Mouse (Mus musculus) lung, embryonic 16.5 days (tissue): Measurements from ENCODE around the gene Olfr288. TPM values are rescaled to one million over a fixed set of nuclear protein-coding genes. Genes with fewer than 3 reads are reported as not detected.

ENCODE experiments used
- ATAC-seq: fragments of 200-750 bp; cut with Nextera tagmentation; 2 replicates; pipeline ENCODE4 v1.8.0; 2017; ENCODE audit warnings: low read depth, mild to moderate bottlenecking, moderate library complexity
- H3K27ac ChIP-seq: fragments of 300-500 bp; sonication (generic); 2 replicates; pipeline ENCODE4 v1.5.1; 2014; ENCODE audit warnings: mild to moderate bottlenecking, control low read depth, low read length
- H3K27me3 ChIP-seq: fragments of 300-500 bp; sonication (generic); 2 replicates; pipeline ENCODE4 v1.6.1; 2014; ENCODE audit warnings: low read depth, low read length, mixed read lengths; ENCODE audit not compliant: control insufficient read depth, insufficient read depth
- H3K36me3 ChIP-seq: fragments of 300-500 bp; sonication (generic); 2 replicates; pipeline ENCODE4 v1.6.1; 2014; ENCODE audit warnings: low read length; ENCODE audit not compliant: control insufficient read depth, insufficient read depth
- H3K4me1 ChIP-seq: fragments of 300-500 bp; sonication (generic); replicated peaks from 2 replicates; pipeline ENCODE4 v1.6.1; 2014; ENCODE audit warnings: low read length, mixed read lengths; ENCODE audit not compliant: control insufficient read depth, insufficient read depth
- H3K4me2 ChIP-seq: fragments of 300-500 bp; sonication (generic); 2 replicates; pipeline ENCODE4 v1.6.1; 2014; ENCODE audit warnings: low read depth, low read length, control low read depth
- H3K4me3 ChIP-seq: fragments of 300-500 bp; sonication (generic); 2 replicates; pipeline ENCODE4 v1.5.1; 2014; ENCODE audit warnings: mild to moderate bottlenecking, low read length, control low read depth
- H3K9ac ChIP-seq: fragments of 300-500 bp; sonication (generic); 2 replicates; pipeline ENCODE4 v1.6.1; 2014; ENCODE audit warnings: low read length, control low read depth
- H3K9me3 ChIP-seq: fragments of 300-500 bp; sonication (generic); 2 replicates; pipeline ENCODE4 v1.6.1; 2016; ENCODE audit warnings: low read length; ENCODE audit not compliant: control insufficient read depth
- WGBS: fragments of 180-500 bp; shearing (Covaris S2); extraction: QIAGEN DNeasy Blood & Tissue Kit; methylation state at CpG from one replicate; pipeline ENCODE4 v1.1.7; 2014; 5-methylcytosine and 5-hydroxymethylcytosine counted together
- polyA plus RNA-seq: library from polyadenylated mRNA; unstranded; fragments of >200 nt; fragmentation: Nextera tagmentation; extraction: Ambion mirVana; gene quantifications from 2 replicates; pipeline ENCODE4 v1.2.1, GENCODE M21; 2015

Gene Olfr288
- polyA plus RNA-seq: not detected in 2 replicates

GRCm38 (mm10) chr15:98195442-98195841 is at the start of gene Olfr288:
Gene Olfr288, minus strand, starts transcription at chr15:98195542.
- H3K27ac ChIP-seq: no peak within 1 kb of the TSS
- H3K9ac ChIP-seq: no peak within 1 kb of the TSS
- no peaks in the 10 kb centered on the region for H3K4me1 ChIP-seq
- no peak for ATAC-seq
- no peaks in the 10 kb centered on the region for H3K27me3 ChIP-seq
- H3K4me2 ChIP-seq: no peak within 1 kb of the TSS
- no peaks in the 10 kb centered on the region for H3K36me3 ChIP-seq
- 79% methylated on average over 2 of the region's 3 CpGs for WGBS
- H3K4me3 ChIP-seq: no peak within 1 kb of the TSS
- no peaks in the 10 kb centered on the region for H3K9me3 ChIP-seq

DNA sequence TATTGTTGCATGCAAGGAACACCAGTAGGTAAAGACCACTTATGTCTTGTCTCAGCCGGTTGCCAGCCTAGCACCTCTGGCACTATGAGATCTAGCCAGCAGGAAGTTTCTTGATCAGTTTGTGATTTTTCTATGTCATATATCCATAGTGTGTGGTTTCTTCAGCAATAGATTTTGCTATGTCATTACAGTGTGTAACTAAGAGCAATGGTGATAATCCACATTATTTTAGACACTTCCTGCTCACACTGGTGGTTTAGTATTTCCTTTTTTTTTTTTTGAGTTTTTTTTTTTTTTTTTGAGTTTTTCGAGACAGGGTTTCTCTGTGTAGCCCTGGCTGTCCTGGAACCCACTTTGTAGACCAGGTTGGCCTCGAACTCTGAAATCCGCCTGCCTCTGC is 40.1 kb upstream of the Olfr288 start:
- WGBS: 92% methylated on average over 4 of the region's 4 CpGs
- Histone ChIP-seq H3K36me3 (no peaks in the 10 kb centered on the region), H3K27me3 (no peaks in the 10 kb centered on the region), H3K9me3 (no peaks in the 10 kb centered on the region), H3K4me2 (no peak overlapping the region), H3K27ac (no peak overlapping the region), H3K4me1 (no peaks in the 10 kb centered on the region), H3K4me3 (no peak overlapping the region), H3K9ac (no peak overlapping the region)
- no peak for ATAC-seq

GRCm38 (mm10) chr15:98234350-98234749 is 39.0 kb upstream of the Olfr288 start, which contains the start of gene Olfr286:
Gene Olfr286, minus strand, starts transcription at chr15:98234450.
- H3K27ac ChIP-seq: no peak within 1 kb of the TSS
- H3K36me3 ChIP-seq: no peaks in the 10 kb centered on the region
- 83% methylated on average over 4 of the region's 4 CpGs for WGBS
- no peaks in the 10 kb centered on the region for H3K27me3 ChIP-seq
- no peak within 1 kb of the TSS for H3K4me3 ChIP-seq
- no peak for ATAC-seq
- no peaks in the 10 kb centered on the region for H3K9me3 ChIP-seq
- no peaks in the 10 kb centered on the region for H3K4me1 ChIP-seq
- H3K4me2 ChIP-seq: no peak within 1 kb of the TSS
- no peak within 1 kb of the TSS for H3K9ac ChIP-seq

- Histone ChIP-seq H3K4me1 (no peaks in the 10 kb centered on the region), H3K36me3 (no peaks in the 10 kb centered on the region), H3K27ac (no peak overlapping the region), H3K4me2 (no peak overlapping the region), H3K4me3 (no peak overlapping the region), H3K9ac (no peak overlapping the region), H3K9me3 (no peaks in the 10 kb centered on the region), H3K27me3 (no peaks in the 10 kb centered on the region)
- 74% methylated on average over 7 of the region's 7 CpGs for WGBS
- ATAC-seq: no peak
Observed at GRCm38 (mm10) chr15:98226096-98226495, 30.8 kb upstream of the Olfr288 start.

GRCm38 (mm10) chr15:98225610-98226009 is 30.3 kb upstream of the Olfr288 start:
- H3K4me2 ChIP-seq: no peak overlapping the region
- ATAC-seq: no peak

DNA sequence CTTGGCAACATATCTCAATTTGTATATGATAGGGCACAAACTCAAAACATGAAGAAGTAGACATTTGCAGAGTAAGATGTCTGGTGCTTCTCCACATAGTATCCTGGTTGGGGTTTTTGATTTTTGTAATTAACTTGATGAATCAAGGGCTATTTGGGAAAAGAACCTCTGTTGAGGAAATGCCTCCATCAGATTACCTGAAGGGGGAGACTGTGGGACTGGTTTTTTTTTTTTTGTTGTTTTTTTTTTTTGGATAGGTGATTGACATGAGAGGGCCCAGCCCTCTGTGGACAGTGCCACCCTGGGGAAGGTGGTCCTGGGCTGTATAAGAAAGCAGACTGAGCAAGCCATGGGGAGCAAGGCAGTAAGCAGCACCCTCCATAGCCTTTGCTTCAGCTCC is 27.0 kb upstream of the Olfr288 start:
- ATAC-seq: no peak
- no peaks in the 10 kb centered on the region for H3K36me3 ChIP-seq
- no peaks in the 10 kb centered on the region for H3K4me1 ChIP-seq
- H3K4me2 ChIP-seq: no peak overlapping the region
- no peak overlapping the region for H3K4me3 ChIP-seq
- no peaks in the 10 kb centered on the region for H3K9me3 ChIP-seq
- no peak overlapping the region for H3K27ac ChIP-seq
- no peak overlapping the region for H3K9ac ChIP-seq
- no peaks in the 10 kb centered on the region for H3K27me3 ChIP-seq

More at GRCm38 (mm10) chr15:98225610-98226009, 30.3 kb upstream of the Olfr288 start:
- Histone ChIP-seq H3K4me3 (no peak overlapping the region), H3K9me3 (no peaks in the 10 kb centered on the region), H3K27ac (no peak overlapping the region), H3K4me1 (no peaks in the 10 kb centered on the region), H3K27me3 (no peaks in the 10 kb centered on the region), H3K36me3 (no peaks in the 10 kb centered on the region), H3K9ac (no peak overlapping the region)
- WGBS: 37% methylated on average over 16 of the region's 16 CpGs

GRCm38 (mm10) chr15:98220877-98221276 is 25.5 kb upstream of the Olfr288 start, which contains the start of the genes Gm44579 and Olfr287:
Gene Gm44579, minus strand, starts transcription at chr15:98220977.
Gene Olfr287, minus strand, starts transcription at chr15:98221056.
- H3K27me3 ChIP-seq: no peaks in the 10 kb centered on the region
- 53% methylated on average over 4 of the region's 4 CpGs for WGBS
- ATAC-seq: no peak
- H3K4me2 ChIP-seq: no peak within 1 kb of the TSS
- H3K4me3 ChIP-seq: no peak within 1 kb of the TSS
- no peaks in the 10 kb centered on the region for H3K9me3 ChIP-seq
- H3K4me1 ChIP-seq: no peaks in the 10 kb centered on the region
- H3K36me3 ChIP-seq: no peaks in the 10 kb centered on the region
- no peak within 1 kb of the TSS for H3K27ac ChIP-seq
- no peak within 1 kb of the TSS for H3K9ac ChIP-seq

DNA sequence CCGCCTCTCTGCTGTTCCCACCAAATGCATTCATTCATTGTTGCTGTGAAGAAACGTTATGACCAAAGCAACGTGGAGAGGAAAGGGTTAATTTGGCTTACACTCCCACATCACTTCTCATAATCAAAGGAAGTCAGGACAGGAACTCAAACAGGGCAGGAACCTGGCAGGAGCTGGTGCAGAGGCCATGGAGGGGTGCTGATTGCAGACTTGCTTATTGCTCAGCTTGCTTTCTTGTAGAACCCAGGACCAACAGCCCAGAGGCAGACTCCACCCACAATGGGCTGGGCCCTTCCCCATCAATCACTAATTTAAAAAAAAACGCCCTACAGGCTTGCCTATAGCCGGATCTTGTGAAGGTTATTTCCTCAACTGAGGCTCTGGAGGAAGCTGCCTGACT is 18.8 kb upstream of the Olfr288 start:
- H3K9ac ChIP-seq: no peak overlapping the region
- no peaks in the 10 kb centered on the region for H3K36me3 ChIP-seq
- no peak overlapping the region for H3K27ac ChIP-seq
- WGBS: 44% methylated on average over 5 of the region's 5 CpGs
- no peak overlapping the region for H3K4me3 ChIP-seq
- no peaks in the 10 kb centered on the region for H3K9me3 ChIP-seq
- H3K27me3 ChIP-seq: no peaks in the 10 kb centered on the region
- peak; percentile 56; the same call in 1 of the 2 replicates for ATAC-seq
- H3K4me1 ChIP-seq: no peaks in the 10 kb centered on the region
- no peak overlapping the region for H3K4me2 ChIP-seq

GRCm38 (mm10) chr15:98213336-98213870 is 18.1 kb upstream of the Olfr288 start:
- Histone ChIP-seq H3K4me2 (no peak overlapping the region), H3K27ac (peak overlapping the region; percentile 54), H3K36me3 (no peaks in the 10 kb centered on the region), H3K9ac (no peak overlapping the region), H3K9me3 (no peaks in the 10 kb centered on the region), H3K4me3 (no peak overlapping the region), H3K27me3 (no peaks in the 10 kb centered on the region), H3K4me1 (no peaks in the 10 kb centered on the region)
- no peak for ATAC-seq
- WGBS: 57% methylated on average over 5 of the region's 5 CpGs

DNA sequence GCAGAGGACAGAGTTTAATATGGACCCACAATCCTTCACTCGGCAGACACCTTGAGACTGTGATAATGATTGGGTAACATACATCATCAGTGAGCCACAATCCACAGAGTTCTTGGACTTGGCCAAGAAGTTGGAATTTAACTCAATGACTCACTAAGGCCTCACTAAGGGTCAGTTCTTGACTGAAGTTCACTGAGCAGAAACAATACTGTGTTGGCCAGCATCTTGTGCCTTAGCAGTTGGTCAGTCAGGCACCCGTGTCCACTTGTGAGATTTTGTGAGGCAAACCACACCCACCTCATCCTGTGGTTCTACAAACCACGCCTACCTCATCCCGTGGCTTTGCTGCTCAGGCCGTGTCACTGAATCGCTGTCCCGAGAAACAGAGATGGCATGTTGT is 14.3 kb upstream of the Olfr288 start:
- no peak for ATAC-seq
- WGBS: 62% methylated on average over 7 of the region's 7 CpGs
- no peaks in the 10 kb centered on the region for H3K4me1 ChIP-seq

More for the DNA sequence above, 14.3 kb upstream of the Olfr288 start:
- no peak overlapping the region for H3K27ac ChIP-seq
- H3K9me3 ChIP-seq: no peaks in the 10 kb centered on the region
- H3K36me3 ChIP-seq: no peaks in the 10 kb centered on the region
- no peak overlapping the region for H3K4me2 ChIP-seq
- H3K9ac ChIP-seq: no peak overlapping the region
- H3K4me3 ChIP-seq: no peak overlapping the region
- no peaks in the 10 kb centered on the region for H3K27me3 ChIP-seq
